Mouse (Mus musculus) brain, embryonic 14.5 days (tissue): ENCODE data around the gene Gm49369. TPM values are rescaled to one million over a fixed set of nuclear protein-coding genes. Genes with fewer than 3 reads are reported as not detected.

Source experiments
- DNase-seq: peaks from one replicate; pipeline ENCODE4 v3.0.0-alpha.2; 2011; ENCODE audit warnings: low read depth
- CTCF ChIP-seq: fragments of 200-500 bp; IDR thresholded peaks from 2 replicates; pipeline ENCODE4 v1.5.1; 2012; ENCODE audit warnings: inconsistent platforms, mild to moderate bottlenecking, moderate library complexity, borderline replicate concordance; ENCODE audit not compliant: insufficient read depth, insufficient read length; ENCODE audit errors: extremely low read depth
- POLR2A ChIP-seq: fragments of 200-500 bp; IDR thresholded peaks from 2 replicates; pipeline ENCODE4 v1.6.1; 2012; ENCODE audit warnings: mild to moderate bottlenecking, inconsistent platforms, borderline replicate concordance; ENCODE audit not compliant: poor library complexity, insufficient read depth, insufficient read length, severe bottlenecking; ENCODE audit errors: extremely low read depth
- polyA plus RNA-seq: library from polyadenylated mRNA; depleted of rRNA; stranded (reverse); fragments of >200 nt; gene quantifications from 2 replicates; pipeline ENCODE4 v1.2.3, GENCODE M21; 2012

Gene Gm49369
- polyA plus RNA-seq, 1 experiment: 0.12 TPM

DNA sequence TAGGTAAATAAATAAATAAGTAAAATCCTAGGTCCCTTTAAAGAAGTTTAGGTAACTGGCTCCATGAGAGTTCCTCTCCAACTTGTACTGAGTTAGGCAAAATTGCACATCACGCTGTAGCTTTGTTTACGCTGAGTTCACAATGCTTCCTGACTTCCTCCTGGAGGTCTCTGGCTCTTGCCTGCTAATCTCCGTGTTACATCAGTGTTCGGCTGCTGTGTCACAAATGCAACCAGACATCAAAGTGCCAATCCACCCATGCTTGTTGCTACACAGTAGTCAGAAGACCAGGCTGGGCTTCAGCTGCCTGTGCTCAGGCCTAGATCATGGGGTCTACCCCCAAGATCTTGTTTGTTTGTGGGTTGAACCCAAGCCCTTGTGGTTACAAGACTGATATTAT, 21.1 kb upstream of the Gm49369 start:
- no peak for DNase-seq
- TF ChIP-seq CTCF: no peak
- TF ChIP-seq POLR2A: no peak

DNA sequence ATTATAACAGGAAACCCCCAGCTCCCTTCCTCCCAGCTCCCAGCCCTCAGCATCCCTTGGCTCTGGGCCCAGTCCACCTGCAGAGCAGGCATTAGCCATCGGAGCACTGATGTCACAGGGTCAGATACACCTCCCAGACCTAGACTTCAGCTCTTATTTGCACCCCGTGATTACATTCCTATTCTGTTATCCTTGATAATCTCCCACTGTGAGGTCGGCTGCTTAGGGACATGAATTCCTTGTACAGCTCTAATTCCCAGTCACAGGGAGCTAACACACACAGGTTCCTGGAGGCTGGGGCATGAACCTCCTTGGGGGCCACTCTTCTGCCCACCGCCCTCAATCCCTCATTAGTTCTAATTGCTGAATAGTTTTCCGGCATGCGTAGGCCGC, 18.3 kb upstream of the Gm49369 start:
- DNase-seq: peak; percentile 46
- TF ChIP-seq POLR2A (no peak), CTCF (no peak)

DNA sequence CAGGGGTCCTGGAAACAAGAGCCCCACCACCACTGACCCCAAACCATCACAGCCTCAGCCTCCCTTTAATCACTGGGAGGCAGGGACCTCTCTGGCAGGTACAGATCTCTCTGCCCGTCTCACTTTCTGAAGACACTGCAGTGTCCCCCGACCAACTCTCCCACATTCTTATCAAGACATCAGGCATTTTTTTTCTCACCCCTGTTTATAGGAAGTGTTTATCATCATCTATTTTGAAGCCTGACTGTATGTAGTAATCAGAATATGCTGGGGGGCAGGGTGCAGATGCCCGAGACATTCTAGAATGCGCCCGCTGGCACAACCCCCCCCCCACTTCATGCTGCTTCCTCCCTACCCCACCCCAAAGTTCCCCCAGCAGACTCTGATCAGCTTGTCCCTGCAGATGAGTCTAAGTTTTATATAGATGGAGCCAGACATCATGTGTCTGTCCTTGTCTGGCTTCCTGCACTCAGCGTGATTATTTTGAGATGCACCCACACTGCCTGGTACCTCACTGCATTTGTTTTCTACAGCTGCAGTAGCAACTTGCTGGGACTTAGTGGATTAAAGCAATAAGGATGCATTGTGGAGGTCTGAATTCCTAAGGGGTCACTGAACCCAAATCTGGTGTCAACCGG, 17.8 kb upstream of the Gm49369 start:
- no peak for TF ChIP-seq POLR2A
- no peak for TF ChIP-seq CTCF
- DNase-seq: no peak

DNA sequence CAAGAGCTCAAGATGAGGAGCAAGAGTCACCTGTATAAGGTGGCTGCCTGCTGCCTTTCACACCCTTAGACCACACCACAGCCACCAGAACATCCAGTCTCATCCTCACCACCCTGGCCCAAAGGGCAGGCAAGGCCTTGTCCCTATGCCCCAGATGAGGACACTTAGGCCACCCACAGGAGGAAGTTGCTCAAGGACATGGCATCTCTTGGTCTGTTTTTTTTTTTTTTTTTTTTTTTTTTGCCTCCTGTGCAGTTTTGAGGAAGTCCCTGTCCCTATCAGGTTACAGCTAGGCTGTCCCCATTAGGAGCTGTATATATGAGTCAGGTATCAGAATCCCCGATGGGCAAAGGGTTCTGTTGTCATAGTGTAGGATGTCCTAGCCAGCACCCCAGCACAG, 16.8 kb upstream of the Gm49369 start:
- TF ChIP-seq CTCF: no peak
- TF ChIP-seq POLR2A: no peak
- no peak for DNase-seq

DNA sequence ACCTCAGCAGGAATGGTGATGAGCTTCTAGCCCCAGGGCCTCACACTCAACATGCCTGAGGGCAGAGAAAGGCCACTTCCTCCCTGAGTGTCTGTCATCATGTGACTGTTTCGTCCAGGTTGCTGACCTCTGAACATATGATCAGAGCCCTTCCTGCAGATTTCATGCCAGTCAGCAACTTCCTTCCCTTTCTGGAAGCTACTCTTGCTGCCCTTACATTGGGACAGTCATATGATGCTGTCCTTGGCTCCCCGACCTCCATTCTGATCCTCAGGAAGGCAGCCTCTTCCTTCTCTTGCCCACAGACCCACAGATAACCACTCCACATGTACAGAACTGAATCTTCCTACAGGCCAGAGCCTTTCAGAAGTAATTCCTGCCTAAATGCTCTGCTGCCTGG, 15.6 kb upstream of the Gm49369 start:
- no peak for TF ChIP-seq POLR2A
- DNase-seq: no peak

DNA sequence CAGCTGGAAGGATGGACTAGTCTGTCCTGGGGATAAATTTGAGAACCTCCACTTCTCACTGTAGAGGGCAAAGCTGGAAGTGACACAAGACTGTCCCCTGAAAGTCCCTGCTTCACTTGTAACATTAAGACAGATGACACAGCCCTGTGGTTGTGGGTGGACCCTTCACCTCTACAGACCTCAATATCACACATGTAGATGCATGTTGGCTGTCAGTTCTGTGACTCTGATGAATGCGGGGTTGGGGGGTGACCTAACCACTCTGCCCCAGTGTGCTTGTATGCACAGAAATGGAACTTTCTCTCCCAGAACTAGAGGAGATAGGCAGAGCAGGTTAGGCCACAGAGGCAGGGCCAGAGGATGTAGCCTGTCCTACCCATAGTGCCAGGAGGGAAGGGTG, 14.1 kb upstream of the Gm49369 start:
- TF ChIP-seq POLR2A (no peak), CTCF (no peak)
- DNase-seq: no peak

DNA sequence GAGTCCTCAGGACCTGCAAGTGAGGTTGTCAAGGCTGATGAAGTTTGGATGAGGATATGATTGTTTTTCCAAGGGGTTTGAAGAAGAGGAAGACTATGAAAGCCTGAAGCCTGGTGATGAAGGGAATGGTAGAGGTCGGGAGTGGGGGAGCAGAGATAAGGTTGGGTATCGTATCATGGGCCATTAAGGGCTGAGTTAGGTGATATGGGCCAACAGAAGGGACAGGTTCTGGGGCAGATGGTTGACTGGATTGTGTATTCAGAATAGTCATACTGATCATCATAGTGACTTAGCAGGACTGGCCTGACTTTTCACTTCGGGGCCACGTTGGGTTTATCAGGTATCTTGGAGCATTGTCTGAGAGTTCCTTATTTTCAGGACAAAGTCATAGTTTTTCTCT, 13.0 kb upstream of the Gm49369 start:
- TF ChIP-seq CTCF (no peak), POLR2A (no peak)
- DNase-seq: no peak

DNA sequence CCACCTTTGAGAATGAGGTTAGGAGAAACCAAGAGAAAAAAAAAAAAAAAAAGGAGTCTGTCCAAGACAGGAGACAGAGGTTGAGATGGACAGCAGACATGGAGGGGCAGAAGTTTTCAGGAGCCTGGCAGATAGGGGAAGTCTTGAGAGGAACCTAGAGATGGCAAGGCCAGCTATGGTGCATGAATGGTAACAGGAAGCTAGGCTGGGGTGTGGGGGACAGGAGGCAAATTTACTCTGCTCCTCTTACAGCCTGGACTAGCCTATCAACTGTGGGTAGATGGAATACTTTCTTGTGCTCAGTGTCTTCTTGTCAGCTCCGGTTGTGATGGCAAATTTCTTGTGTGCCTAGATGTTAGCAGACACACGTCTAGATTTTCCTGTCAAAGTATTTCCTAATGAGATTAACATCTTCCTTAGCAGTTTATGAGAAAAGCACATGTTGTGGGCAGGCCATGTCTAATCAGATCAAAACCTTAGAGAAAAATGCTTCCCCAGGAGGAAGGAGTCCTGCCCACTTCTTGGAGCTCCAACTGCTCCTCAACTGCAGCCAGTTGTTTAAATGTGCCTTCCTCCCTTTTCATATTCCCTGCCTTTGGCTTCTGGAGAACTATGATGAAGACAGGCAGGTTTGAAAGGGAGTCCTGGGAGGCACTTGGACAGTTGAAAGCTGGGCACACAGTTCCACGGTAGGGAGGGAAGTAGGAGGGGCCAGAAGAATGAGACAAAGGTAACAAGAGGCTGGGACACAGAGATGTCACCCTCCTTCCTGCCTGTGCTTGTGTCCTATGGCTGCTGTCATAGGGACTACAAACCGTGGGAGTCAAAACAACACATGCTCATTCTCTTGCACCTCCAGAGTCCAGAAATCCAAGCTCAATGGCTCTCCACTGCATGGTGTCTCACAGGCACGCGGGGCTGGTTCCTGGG, 12.1 kb upstream of the Gm49369 start:
- no peak for TF ChIP-seq POLR2A
- no peak for TF ChIP-seq CTCF

DNA sequence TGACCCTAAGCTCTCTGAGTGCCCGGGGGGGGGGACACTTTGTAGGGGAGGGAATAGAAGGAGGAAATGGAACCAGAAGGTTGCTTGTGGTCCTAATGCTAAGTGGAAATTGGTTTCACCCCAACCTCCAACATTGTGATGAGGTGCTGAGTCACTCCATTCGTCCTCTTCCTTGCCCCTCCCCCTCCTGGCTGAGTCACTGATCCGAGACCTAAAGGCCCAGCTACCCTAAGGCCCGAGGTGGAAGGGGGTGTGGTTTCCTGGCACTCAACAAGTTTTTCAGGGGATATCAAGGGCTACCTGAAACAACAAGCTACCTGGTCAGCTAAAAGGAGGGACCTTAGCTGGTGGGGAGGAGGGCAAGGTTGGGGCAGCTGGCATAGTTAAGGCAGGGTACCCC, 10.7 kb upstream of the Gm49369 start:
- DNase-seq: no peak
- no peak for TF ChIP-seq POLR2A

More for the DNA sequence above, 12.1 kb upstream of the Gm49369 start:
- no peak for DNase-seq

DNA sequence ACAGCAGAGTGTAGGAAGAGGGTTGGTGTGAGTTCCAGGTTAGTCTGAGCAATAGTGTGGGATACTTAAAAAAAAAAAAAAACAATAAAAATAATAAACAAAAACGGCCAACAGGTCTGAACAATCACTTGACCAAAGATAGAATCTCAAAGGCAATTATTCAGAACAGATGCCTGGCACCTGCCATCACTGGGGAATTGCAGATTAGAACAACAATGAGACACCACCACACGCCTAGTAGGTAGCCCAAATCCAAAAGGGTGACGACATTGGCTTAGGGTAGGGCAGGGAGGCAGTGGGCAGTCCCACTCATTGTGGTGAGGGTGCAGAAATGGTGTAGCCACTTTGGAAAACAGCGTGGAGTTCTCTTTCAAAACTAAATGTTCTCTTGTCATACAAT, 9.1 kb upstream of the Gm49369 start:
- TF ChIP-seq CTCF: no peak
- TF ChIP-seq POLR2A: no peak
- no peak for DNase-seq

DNA sequence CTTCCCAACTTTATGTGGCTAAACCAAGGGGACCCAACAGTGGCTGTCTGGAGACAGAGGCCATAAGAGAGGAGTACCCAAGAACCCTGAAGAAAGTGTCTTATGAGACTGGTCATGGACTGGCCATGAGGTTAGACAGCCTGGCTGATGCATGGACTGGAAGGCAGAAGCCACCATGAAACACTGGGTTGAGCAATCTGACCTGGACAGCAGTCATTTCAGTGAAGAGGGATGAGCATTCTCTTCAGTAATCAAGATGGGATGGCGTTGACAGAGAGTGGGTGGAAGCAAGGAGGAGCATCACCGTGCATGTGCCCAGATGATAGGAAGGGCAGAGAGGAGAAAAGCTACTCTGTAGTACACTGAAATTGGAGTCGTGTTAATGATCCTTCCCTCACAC, 8.6 kb upstream of the Gm49369 start:
- no peak for DNase-seq
- TF ChIP-seq CTCF: no peak
- no peak for TF ChIP-seq POLR2A

DNA sequence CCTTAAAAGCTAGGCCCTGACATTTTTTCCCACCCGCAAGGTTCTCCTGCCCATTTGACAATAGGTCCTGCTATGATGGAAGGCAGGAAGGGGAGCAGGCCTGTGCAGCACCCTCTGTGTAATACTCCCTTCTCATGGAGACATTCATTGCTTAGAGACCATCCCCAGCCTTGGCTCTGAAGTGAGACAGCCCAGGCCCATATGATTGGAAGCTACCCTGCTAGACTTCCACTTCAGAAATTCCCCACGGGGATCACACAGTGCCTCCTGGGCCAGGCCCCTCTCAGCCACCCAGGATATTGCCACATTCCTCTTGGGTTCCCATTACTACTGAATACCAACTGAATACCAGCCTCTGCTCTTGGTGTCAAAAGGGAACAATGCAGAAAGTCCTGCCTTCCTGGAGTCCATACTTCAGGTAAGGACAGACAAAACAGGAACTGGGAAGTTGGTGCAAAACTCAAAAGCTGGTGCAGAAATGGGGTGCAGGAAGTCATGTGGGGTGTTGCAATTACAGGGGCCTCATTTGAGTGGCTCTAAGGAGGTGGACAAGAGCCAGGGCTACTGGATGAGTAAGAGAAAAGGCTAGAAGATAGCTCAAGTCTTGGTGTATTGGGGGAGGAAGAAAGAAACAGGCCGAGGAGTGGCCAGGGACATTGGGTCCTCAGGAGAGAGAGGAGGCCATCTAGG, 7.6 kb upstream of the Gm49369 start:
- DNase-seq: no peak
- TF ChIP-seq POLR2A (no peak), CTCF (no peak)

DNA sequence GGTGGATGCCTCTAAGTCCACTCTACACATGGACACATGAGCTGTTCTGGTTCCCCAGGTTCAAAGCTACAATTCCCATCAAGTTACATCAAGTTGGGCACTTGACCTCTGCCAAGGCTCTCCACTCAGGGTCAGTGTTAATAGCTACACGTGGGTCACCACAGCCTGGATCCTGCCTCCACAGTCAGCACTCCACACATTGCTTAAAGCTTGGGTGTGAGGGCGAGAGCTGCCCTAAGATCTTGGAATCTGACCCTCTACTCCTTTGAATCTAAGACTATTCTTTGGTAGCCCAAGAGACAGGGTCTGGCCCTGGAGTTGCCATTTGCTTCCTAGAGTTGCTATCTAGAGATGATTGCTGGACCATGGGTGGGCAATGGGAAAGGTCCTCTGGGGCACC, 6.3 kb upstream of the Gm49369 start:
- no peak for DNase-seq
- TF ChIP-seq POLR2A (no peak), CTCF (no peak)
